Mouse (Mus musculus) neural tube, embryonic 15.5 days (tissue): Measurements from ENCODE around the gene Olfr591. TPM values are rescaled to one million over a fixed set of nuclear protein-coding genes. Genes with fewer than 3 reads are reported as not detected.
"Not testable (repeated sequence)": the region's sequence is repeated elsewhere in the genome, so short reads cannot be mapped to it uniquely, and the experiment has no call there.

ENCODE experiments used
- ATAC-seq: fragments of 200-750 bp; cut with Nextera tagmentation; 2 replicates; pipeline ENCODE4 v1.8.0; 2017; ENCODE audit warnings: mild to moderate bottlenecking, moderate TSS enrichment, moderate library complexity; ENCODE audit not compliant: low FRiP score
- H3K27ac ChIP-seq: fragments of 300-500 bp; sonication (generic); replicated peaks from 2 replicates; pipeline ENCODE4 v1.5.1; 2015; ENCODE audit warnings: mild to moderate bottlenecking, inconsistent platforms
- H3K27me3 ChIP-seq: fragments of 300-500 bp; sonication (generic); replicated peaks from 2 replicates; pipeline ENCODE4 v1.6.1; 2015; ENCODE audit warnings: inconsistent platforms
- H3K36me3 ChIP-seq: fragments of 300-500 bp; sonication (generic); 2 replicates; pipeline ENCODE4 v1.6.1; 2015; ENCODE audit warnings: inconsistent platforms
- H3K4me1 ChIP-seq: fragments of 300-500 bp; sonication (generic); 2 replicates; pipeline ENCODE4 v1.6.1; 2015; ENCODE audit warnings: inconsistent platforms
- H3K4me2 ChIP-seq: fragments of 300-500 bp; sonication (generic); 2 replicates; pipeline ENCODE4 v1.6.1; 2015; ENCODE audit warnings: inconsistent platforms, mild to moderate bottlenecking, moderate library complexity
- H3K4me3 ChIP-seq: fragments of 300-500 bp; sonication (generic); replicated peaks from 2 replicates; pipeline ENCODE4 v1.5.1; 2015; ENCODE audit warnings: mild to moderate bottlenecking, inconsistent platforms
- H3K9ac ChIP-seq: fragments of 300-500 bp; sonication (generic); replicated peaks from 2 replicates; pipeline ENCODE4 v1.6.1; 2015; ENCODE audit warnings: mild to moderate bottlenecking, inconsistent platforms
- H3K9me3 ChIP-seq: fragments of 300-500 bp; sonication (generic); replicated peaks from 2 replicates; pipeline ENCODE4 v1.6.1; 2016; ENCODE audit warnings: inconsistent platforms
- WGBS: fragments of 180-500 bp; shearing (Covaris S2); methylation state at CpG from one replicate; pipeline ENCODE4 v1.1.7; 2015; ENCODE audit warnings: mixed read lengths; 5-methylcytosine and 5-hydroxymethylcytosine counted together
- polyA plus RNA-seq: library from polyadenylated mRNA; unstranded; fragments of >200 nt; fragmentation: Nextera tagmentation; extraction: Ambion mirVana; gene quantifications from 2 replicates; pipeline ENCODE4 v1.2.1, GENCODE M21; 2015

The Olfr591 gene
- not detected in 2 replicates for polyA plus RNA-seq

GRCm38 (mm10) chr7:103178240-103178639 lies at the start of gene Olfr591:
TSS of gene Olfr591 (minus strand) at chr7:103178340.
- H3K9ac ChIP-seq, result no peak within 1 kb of the TSS
- no peaks in the 10 kb centered on the region for H3K36me3 ChIP-seq
- no peaks in the 10 kb centered on the region for H3K4me1 ChIP-seq
- no peak within 1 kb of the TSS for H3K4me2 ChIP-seq
- no peak for ATAC-seq
- no peak within 1 kb of the TSS for H3K27ac ChIP-seq
- H3K27me3 ChIP-seq, result no peaks in the 10 kb centered on the region
- 80% methylated on average over 1 of the region's 1 CpGs for WGBS
- H3K9me3 ChIP-seq, result no peaks in the 10 kb centered on the region; the same call in 1 of the 2 replicates
- H3K4me3 ChIP-seq, result no peak within 1 kb of the TSS

GRCm38 (mm10) chr7:103216696-103217095 lies 38.6 kb upstream of the Olfr591 start, which contains the start of gene Olfr594:
TSS of gene Olfr594 (plus strand) at chr7:103216996.
- Histone ChIP-seq H3K4me3 (no peak within 1 kb of the TSS), H3K27ac (no peak within 1 kb of the TSS), H3K9me3 (no peaks in the 10 kb centered on the region), H3K9ac (no peak within 1 kb of the TSS), H3K4me2 (no peak within 1 kb of the TSS), H3K4me1 (no peaks in the 10 kb centered on the region), H3K36me3 (no peaks in the 10 kb centered on the region), H3K27me3 (no peaks in the 10 kb centered on the region)
- no peak for ATAC-seq

GRCm38 (mm10) chr7:103212050-103212449 lies 33.9 kb upstream of the Olfr591 start:
- 92% methylated on average over 5 of the region's 5 CpGs for WGBS
- H3K36me3 ChIP-seq, H3K4me3 ChIP-seq: not testable (repeated sequence)

GRCm38 (mm10) chr7:103211562-103211961 lies 33.4 kb upstream of the Olfr591 start, which contains the start of gene Olfr593:
TSS of gene Olfr593 (plus strand) at chr7:103211862.
- WGBS, result 79% methylated on average over 1 of the region's 1 CpGs

More at GRCm38 (mm10) chr7:103212050-103212449, 33.9 kb upstream of the Olfr591 start:
- H3K9me3 ChIP-seq, H3K27me3 ChIP-seq, H3K4me2 ChIP-seq, H3K4me1 ChIP-seq, ATAC-seq, H3K9ac ChIP-seq, H3K27ac ChIP-seq: not testable (repeated sequence)

GRCm38 (mm10) chr7:103184503-103184902 lies 6.4 kb upstream of the Olfr591 start, which contains the start of gene Olfr592:
TSS of gene Olfr592 (plus strand) at chr7:103184803.
- not testable (repeated sequence) for ATAC-seq, H3K36me3 ChIP-seq, H3K9me3 ChIP-seq, H3K9ac ChIP-seq, H3K27me3 ChIP-seq, H3K4me3 ChIP-seq, H3K4me2 ChIP-seq, H3K4me1 ChIP-seq, H3K27ac ChIP-seq
- 89% methylated on average over 1 of the region's 1 CpGs for WGBS

More at GRCm38 (mm10) chr7:103211562-103211961, 33.4 kb upstream of the Olfr591 start, which contains the start of gene Olfr593:
- no peak for ATAC-seq
- Histone ChIP-seq H3K9ac (no peak within 1 kb of the TSS), H3K36me3 (no peaks in the 10 kb centered on the region), H3K9me3 (no peaks in the 10 kb centered on the region), H3K4me1 (no peaks in the 10 kb centered on the region), H3K27ac (no peak within 1 kb of the TSS), H3K4me3 (no peak within 1 kb of the TSS), H3K4me2 (no peak within 1 kb of the TSS), H3K27me3 (no peaks in the 10 kb centered on the region)

- WGBS, result 85% methylated on average over 5 of the region's 5 CpGs
- no peak overlapping the region for H3K4me3 ChIP-seq
- no peaks in the 10 kb centered on the region for H3K4me1 ChIP-seq
- H3K9ac ChIP-seq, result no peak overlapping the region
- H3K36me3 ChIP-seq, result no peaks in the 10 kb centered on the region
- no peak for ATAC-seq
- no peaks in the 10 kb centered on the region for H3K27me3 ChIP-seq
- no peaks in the 10 kb centered on the region for H3K9me3 ChIP-seq
- H3K4me2 ChIP-seq, result no peak overlapping the region
- H3K27ac ChIP-seq, result no peak overlapping the region
These were observed 8.4 kb downstream of the Olfr591 start for GRCm38 (mm10) chr7:103169697-103170096.

GRCm38 (mm10) chr7:103156256-103156655 lies 21.9 kb downstream of the Olfr591 start, which contains the start of gene Olfr589:
TSS of gene Olfr589 (minus strand) at chr7:103156356.
- no peak for ATAC-seq
- H3K27me3 ChIP-seq, result no peaks in the 10 kb centered on the region
- WGBS, result 72% methylated on average over 2 of the region's 2 CpGs
- no peak within 1 kb of the TSS for H3K4me3 ChIP-seq
- no peaks in the 10 kb centered on the region for H3K4me1 ChIP-seq
- H3K27ac ChIP-seq, result no peak within 1 kb of the TSS
- no peaks in the 10 kb centered on the region for H3K9me3 ChIP-seq
- H3K9ac ChIP-seq, result no peak within 1 kb of the TSS
- H3K4me2 ChIP-seq, result no peak within 1 kb of the TSS
- no peaks in the 10 kb centered on the region for H3K36me3 ChIP-seq

GRCm38 (mm10) chr7:103140579-103140978 lies 37.6 kb downstream of the Olfr591 start, which contains the start of gene Olfr588-ps1:
TSS of gene Olfr588-ps1 (plus strand) at chr7:103140879.
- Histone ChIP-seq H3K9me3 (no peaks in the 10 kb centered on the region), H3K9ac (no peak within 1 kb of the TSS), H3K27ac (no peak within 1 kb of the TSS), H3K4me3 (no peak within 1 kb of the TSS), H3K4me1 (no peaks in the 10 kb centered on the region), H3K27me3 (no peaks in the 10 kb centered on the region), H3K4me2 (no peak within 1 kb of the TSS), H3K36me3 (no peaks in the 10 kb centered on the region)
- no peak for ATAC-seq
- 88% methylated on average over 1 of the region's 1 CpGs for WGBS

- H3K9me3 ChIP-seq, result no peaks in the 10 kb centered on the region
- ATAC-seq, result no peak
- no peaks in the 10 kb centered on the region for H3K27me3 ChIP-seq
- no peaks in the 10 kb centered on the region for H3K36me3 ChIP-seq
- no peak within 1 kb of the TSS for H3K4me3 ChIP-seq
- no peak within 1 kb of the TSS for H3K27ac ChIP-seq
- H3K4me2 ChIP-seq, result no peak within 1 kb of the TSS
- no peaks in the 10 kb centered on the region for H3K4me1 ChIP-seq
- H3K9ac ChIP-seq, result no peak within 1 kb of the TSS
- WGBS, result 94% methylated on average over 3 of the region's 3 CpGs
These were observed 52.6 kb downstream of the Olfr591 start, which contains the start of gene Olfr586 for GRCm38 (mm10) chr7:103125538-103125937. TSS of gene Olfr586 (minus strand) at chr7:103125638.

- 51% methylated on average over 3 of the region's 3 CpGs for whole genome bisulfite sequencing
- Histone ChIP-seq H3K9me3 (no peaks in the 10 kb centered on the region), H3K9ac (no peak overlapping the region)
These were observed 58.7 kb downstream of the Olfr591 start for GRCm38 (mm10) chr7:103119406-103119805.

More at GRCm38 (mm10) chr7:103119406-103119805, 58.7 kb downstream of the Olfr591 start:
- Histone ChIP-seq H3K4me3 (no peak overlapping the region), H3K4me1 (no peaks in the 10 kb centered on the region), H3K27ac (no peak overlapping the region), H3K36me3 (no peaks in the 10 kb centered on the region), H3K27me3 (no peaks in the 10 kb centered on the region), H3K4me2 (no peak overlapping the region)
- ATAC-seq, result no peak
